Mouse (Mus musculus): ENCODE data around the gene Sf3a1. TPM values are rescaled to one million over a fixed set of nuclear protein-coding genes. Genes with fewer than 3 reads are reported as not detected.
A peak's percentile ranks its signal among the peaks of the same experiment; 100 is the strongest.
"Not testable (repeated sequence)": the region's sequence is repeated elsewhere in the genome, so short reads cannot be mapped to it uniquely, and the experiment has no call there.

Sf3a1 gene
- polyA plus RNA-seq, 1 experiment = 117 TPM

DNA sequence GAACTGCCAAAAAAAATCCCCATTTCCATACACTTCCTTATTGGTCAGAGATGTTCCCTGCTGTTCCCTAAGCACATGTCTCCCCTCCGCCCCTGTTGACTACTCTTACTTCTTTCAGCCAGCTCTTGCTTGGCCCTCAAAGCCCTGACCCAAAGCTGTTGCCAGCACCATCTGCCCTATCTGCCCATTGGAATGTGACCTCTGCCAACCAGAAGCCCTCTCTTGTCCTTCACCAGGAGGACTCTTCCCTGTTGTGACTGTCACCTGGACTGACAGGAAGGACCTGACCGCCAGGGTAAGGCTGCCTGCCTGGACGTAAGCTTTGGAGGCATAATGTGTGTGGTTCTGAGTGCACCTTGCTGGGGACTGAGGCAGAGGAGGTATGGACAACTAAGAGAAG, 38.5 kb upstream of the Sf3a1 start:
- H3K36me3 ChIP-seq (ENCODE audit: control insufficient read depth, insufficient read depth, low read length, poor library complexity, severe bottlenecking) = no peaks in the 10 kb centered on the region
- no peak overlapping the region for H3K4me3 ChIP-seq (ENCODE audit: low read depth, low read length)
- no peak overlapping the region for H3K9ac ChIP-seq (ENCODE audit: low read depth, poor library complexity, severe bottlenecking)
- no peaks in the 10 kb centered on the region for H3K27me3 ChIP-seq (ENCODE audit: control insufficient read depth, insufficient read depth, low read length, poor library complexity, severe bottlenecking)
- no peak overlapping the region for H3K27ac ChIP-seq (ENCODE audit: insufficient read depth, low read length)
- TF ChIP-seq EP300 (IDR thresholded peaks at IDR 0.05; ENCODE audit: insufficient read depth, low read depth, low read length) (no peak), POLR2A (IDR thresholded peaks at IDR 0.05; ENCODE audit: insufficient read depth, low read length) (no peak), CTCF (IDR thresholded peaks at IDR 0.05; ENCODE audit: low read depth, low read length) (no peak)
- H3K9me3 ChIP-seq (replicated peaks; ENCODE audit: control insufficient read depth, insufficient read depth, low read length, poor library complexity, severe bottlenecking) = no peaks in the 10 kb centered on the region
- no peaks in the 10 kb centered on the region for H3K4me1 ChIP-seq (ENCODE audit: control insufficient read depth, insufficient read depth, low read length)

DNA sequence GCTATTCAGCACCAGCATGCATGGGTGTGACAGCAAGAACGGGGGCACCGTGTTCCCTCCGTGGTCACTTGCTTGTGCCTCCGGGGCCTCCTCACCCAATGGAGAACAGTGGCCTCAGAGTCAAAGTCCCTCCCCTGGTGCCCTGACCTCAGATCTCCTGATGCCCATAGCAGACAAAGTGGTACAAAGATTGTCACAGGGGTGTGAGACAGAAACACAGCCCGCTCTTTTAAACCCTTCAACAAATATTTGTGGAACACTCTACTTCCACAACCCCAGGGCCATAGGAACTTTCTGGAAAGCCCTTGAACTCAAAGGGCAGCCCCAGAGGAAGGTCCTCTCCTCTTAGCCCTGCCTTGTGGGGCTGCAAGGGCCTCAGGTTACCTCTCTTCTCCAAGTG, 37.9 kb upstream of the Sf3a1 start:
- Histone ChIP-seq H3K9ac (ENCODE audit: low read depth, poor library complexity, severe bottlenecking) (no peak overlapping the region), H3K27me3 (ENCODE audit: control insufficient read depth, insufficient read depth, low read length, poor library complexity, severe bottlenecking) (no peaks in the 10 kb centered on the region), H3K9me3 (replicated peaks; ENCODE audit: control insufficient read depth, insufficient read depth, low read length, poor library complexity, severe bottlenecking) (no peaks in the 10 kb centered on the region), H3K36me3 (ENCODE audit: control insufficient read depth, insufficient read depth, low read length, poor library complexity, severe bottlenecking) (no peaks in the 10 kb centered on the region), H3K4me3 (ENCODE audit: low read depth, low read length) (0 out of 2 replicates have a peak overlapping the region, but pooled peaks have one; percentile 34), H3K4me1 (ENCODE audit: control insufficient read depth, insufficient read depth, low read length) (no peaks in the 10 kb centered on the region), H3K27ac (ENCODE audit: insufficient read depth, low read length) (no peak overlapping the region)
- TF ChIP-seq EP300 (IDR thresholded peaks at IDR 0.05; ENCODE audit: insufficient read depth, low read depth, low read length) (no peak), POLR2A (IDR thresholded peaks at IDR 0.05; ENCODE audit: insufficient read depth, low read length) (no peak), CTCF (IDR thresholded peaks at IDR 0.05; ENCODE audit: low read depth, low read length) (no peak)

DNA sequence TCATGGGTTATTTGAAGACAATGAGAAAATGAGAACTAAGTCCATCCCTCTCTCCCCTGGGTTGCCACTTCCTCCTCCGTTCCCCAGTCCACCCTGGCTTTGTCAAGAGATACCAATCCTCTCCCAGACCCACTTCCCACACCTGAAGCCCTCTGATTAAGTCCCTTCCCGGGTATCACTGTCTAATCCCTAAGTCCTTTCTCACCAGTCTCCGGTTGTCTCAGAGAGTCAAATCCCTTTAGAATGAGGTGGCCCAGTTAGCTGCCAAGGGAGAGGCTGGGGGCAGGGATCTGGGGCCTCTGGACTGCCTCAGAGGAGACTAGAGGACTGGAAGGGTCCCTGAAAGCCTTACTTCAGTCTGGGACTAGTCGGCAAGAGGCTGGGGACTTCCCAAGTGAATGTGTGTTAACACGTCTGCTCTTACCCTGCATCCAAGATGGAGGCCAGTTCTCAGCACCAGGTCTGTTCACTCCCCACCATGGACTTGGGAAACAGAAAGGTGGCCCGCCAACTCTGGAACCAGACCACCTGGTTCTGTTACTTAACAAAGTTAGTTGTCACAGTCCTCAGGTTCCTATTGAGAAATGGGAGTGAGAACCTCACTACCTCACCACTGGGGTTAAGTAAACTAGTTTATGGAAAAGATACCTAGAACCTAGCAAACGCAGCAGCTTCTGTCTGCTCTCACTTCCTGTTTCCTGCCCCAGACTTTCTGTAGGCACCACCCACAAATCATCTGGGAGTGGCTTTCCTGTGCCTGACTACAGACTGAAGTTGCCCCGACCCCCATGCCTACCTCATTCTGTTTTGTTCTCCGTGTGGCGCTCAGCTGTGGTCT, 37.2 kb upstream of the Sf3a1 start, which contains the start of gene Sec14l2:
Gene Sec14l2, minus strand, starts transcription at position 674 of the 838 bp plus-strand sequence.
- peak within 1 kb of the TSS; percentile 34 for H3K4me3 ChIP-seq (ENCODE audit: low read depth, low read length)
- H3K36me3 ChIP-seq (ENCODE audit: control insufficient read depth, insufficient read depth, low read length, poor library complexity, severe bottlenecking) = no peaks in the 10 kb centered on the region
- H3K27ac ChIP-seq (ENCODE audit: insufficient read depth, low read length) = peak within 1 kb of the TSS; percentile 49; the same call in 1 of the 2 replicates
- no peaks in the 10 kb centered on the region for H3K9me3 ChIP-seq (replicated peaks; ENCODE audit: control insufficient read depth, insufficient read depth, low read length, poor library complexity, severe bottlenecking)
- peak within 1 kb of the TSS; percentile 65 for H3K9ac ChIP-seq (ENCODE audit: low read depth, poor library complexity, severe bottlenecking)
- H3K27me3 ChIP-seq (ENCODE audit: control insufficient read depth, insufficient read depth, low read length, poor library complexity, severe bottlenecking) = no peaks in the 10 kb centered on the region
- H3K4me1 ChIP-seq (ENCODE audit: control insufficient read depth, insufficient read depth, low read length) = no peaks in the 10 kb centered on the region
- no peak for TF ChIP-seq CTCF (IDR thresholded peaks at IDR 0.05; ENCODE audit: low read depth, low read length)
- peak; percentile 72 for TF ChIP-seq POLR2A (IDR thresholded peaks at IDR 0.05; ENCODE audit: insufficient read depth, low read length)
- no peak for TF ChIP-seq EP300 (IDR thresholded peaks at IDR 0.05; ENCODE audit: insufficient read depth, low read depth, low read length)

DNA sequence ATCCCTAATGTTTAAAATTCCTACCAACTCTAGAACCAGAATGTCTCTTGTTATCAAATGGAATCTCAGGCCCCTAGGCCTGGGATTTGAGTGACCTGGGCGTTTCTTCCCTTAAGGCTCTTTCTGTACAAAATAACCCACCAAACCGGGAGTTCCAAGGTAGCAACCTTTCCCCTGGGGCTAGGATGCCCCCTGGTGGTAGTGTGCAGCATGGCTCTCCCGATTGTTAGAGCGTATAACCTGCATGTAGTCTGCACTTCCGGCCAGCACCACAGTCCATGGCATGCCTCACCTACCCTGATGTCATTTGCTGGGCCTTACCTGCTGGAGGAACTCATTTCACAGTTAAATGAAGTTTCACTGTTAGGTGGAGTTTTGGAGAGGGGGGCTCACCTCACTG, 36.2 kb upstream of the Sf3a1 start:
- no peak overlapping the region for H3K4me3 ChIP-seq (ENCODE audit: low read depth, low read length)
- H3K9me3 ChIP-seq (replicated peaks; ENCODE audit: control insufficient read depth, insufficient read depth, low read length, poor library complexity, severe bottlenecking) = no peaks in the 10 kb centered on the region
- H3K4me1 ChIP-seq (ENCODE audit: control insufficient read depth, insufficient read depth, low read length) = no peaks in the 10 kb centered on the region
- no peaks in the 10 kb centered on the region for H3K36me3 ChIP-seq (ENCODE audit: control insufficient read depth, insufficient read depth, low read length, poor library complexity, severe bottlenecking)
- no peaks in the 10 kb centered on the region for H3K27me3 ChIP-seq (ENCODE audit: control insufficient read depth, insufficient read depth, low read length, poor library complexity, severe bottlenecking)
- no peak overlapping the region for H3K27ac ChIP-seq (ENCODE audit: insufficient read depth, low read length)
- H3K9ac ChIP-seq (ENCODE audit: low read depth, poor library complexity, severe bottlenecking) = 0 out of 2 replicates have a peak overlapping the region, but pooled peaks have one; percentile 65
- TF ChIP-seq CTCF (IDR thresholded peaks at IDR 0.05; ENCODE audit: low read depth, low read length) (peak; percentile 89), EP300 (IDR thresholded peaks at IDR 0.05; ENCODE audit: insufficient read depth, low read depth, low read length) (no peak), POLR2A (IDR thresholded peaks at IDR 0.05; ENCODE audit: insufficient read depth, low read length) (no peak)

DNA sequence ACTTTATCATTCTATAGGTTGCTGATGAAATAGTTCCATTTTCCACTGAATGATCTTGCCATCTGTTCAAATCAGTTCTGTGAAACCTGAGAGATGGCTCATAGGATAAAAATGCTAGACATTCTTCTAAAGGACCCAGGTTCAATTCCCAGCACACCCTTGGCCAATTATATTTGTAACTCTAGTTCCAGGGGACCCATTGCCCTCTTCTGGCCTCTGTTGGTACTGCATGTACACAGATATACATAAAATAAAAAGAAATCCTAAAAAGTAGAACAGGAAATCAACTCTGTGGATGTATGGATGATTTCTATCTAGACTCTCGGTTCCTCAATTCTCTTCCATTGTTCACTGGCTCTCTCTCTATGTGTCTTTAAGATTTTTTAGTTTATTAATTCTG, 33.1 kb upstream of the Sf3a1 start:
- H3K9me3 ChIP-seq (replicated peaks; ENCODE audit: control insufficient read depth, insufficient read depth, low read length, poor library complexity, severe bottlenecking) = no peaks in the 10 kb centered on the region
- H3K27ac ChIP-seq (ENCODE audit: insufficient read depth, low read length) = no peak overlapping the region
- H3K27me3 ChIP-seq (ENCODE audit: control insufficient read depth, insufficient read depth, low read length, poor library complexity, severe bottlenecking) = no peaks in the 10 kb centered on the region
- no peak overlapping the region for H3K4me3 ChIP-seq (ENCODE audit: low read depth, low read length)
- TF ChIP-seq CTCF (IDR thresholded peaks at IDR 0.05; ENCODE audit: low read depth, low read length) (peak; percentile 1), POLR2A (IDR thresholded peaks at IDR 0.05; ENCODE audit: insufficient read depth, low read length) (no peak)
- no peak overlapping the region for H3K9ac ChIP-seq (ENCODE audit: low read depth, poor library complexity, severe bottlenecking)
- H3K36me3 ChIP-seq (ENCODE audit: control insufficient read depth, insufficient read depth, low read length, poor library complexity, severe bottlenecking) = no peaks in the 10 kb centered on the region
- H3K4me1 ChIP-seq (ENCODE audit: control insufficient read depth, insufficient read depth, low read length) = peaks cover 2% of the 10 kb centered on the region

DNA sequence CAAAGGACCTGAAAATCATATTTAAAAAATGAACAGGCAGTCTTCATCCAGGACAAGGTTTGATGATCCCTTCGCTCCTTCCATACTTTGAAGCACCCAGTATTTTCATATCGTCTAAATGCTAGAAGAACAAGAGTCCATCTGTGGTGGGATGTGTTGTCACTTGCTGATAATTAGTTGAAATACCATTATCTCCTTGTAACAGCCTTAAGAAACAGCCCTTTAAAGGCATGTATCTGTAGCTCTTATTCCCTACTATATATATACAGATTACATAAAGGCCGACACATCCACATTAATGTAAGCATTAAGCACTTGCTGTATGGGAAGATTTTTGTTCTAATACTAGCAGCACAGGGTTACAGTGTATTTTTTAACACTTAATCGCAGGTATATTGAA, 31.7 kb upstream of the Sf3a1 start:
- not testable (repeated sequence) for H3K9me3 ChIP-seq (replicated peaks; ENCODE audit: control insufficient read depth, insufficient read depth, low read length, poor library complexity, severe bottlenecking); H3K4me1 ChIP-seq (ENCODE audit: control insufficient read depth, insufficient read depth, low read length); H3K27me3 ChIP-seq (ENCODE audit: control insufficient read depth, insufficient read depth, low read length, poor library complexity, severe bottlenecking); H3K9ac ChIP-seq (ENCODE audit: low read depth, poor library complexity, severe bottlenecking); H3K36me3 ChIP-seq (ENCODE audit: control insufficient read depth, insufficient read depth, low read length, poor library complexity, severe bottlenecking); H3K27ac ChIP-seq (ENCODE audit: insufficient read depth, low read length); H3K4me3 ChIP-seq (ENCODE audit: low read depth, low read length)

Data from ES-Bruce4 (cell line).